Mouse (Mus musculus) lung, embryonic 16.5 days (tissue): ENCODE results near the gene Gm49387. TPM values are rescaled to one million over a fixed set of nuclear protein-coding genes. Genes with fewer than 3 reads are reported as not detected.

Source experiments
- ATAC-seq: fragments of 200-750 bp; cut with Nextera tagmentation; 2 replicates; pipeline ENCODE4 v1.8.0; 2017; ENCODE audit warnings: low read depth, mild to moderate bottlenecking, moderate library complexity
- H3K27ac ChIP-seq: fragments of 300-500 bp; sonication (generic); 2 replicates; pipeline ENCODE4 v1.5.1; 2014; ENCODE audit warnings: mild to moderate bottlenecking, control low read depth, low read length
- H3K27me3 ChIP-seq: fragments of 300-500 bp; sonication (generic); 2 replicates; pipeline ENCODE4 v1.6.1; 2014; ENCODE audit warnings: low read depth, low read length, mixed read lengths; ENCODE audit not compliant: control insufficient read depth, insufficient read depth
- H3K36me3 ChIP-seq: fragments of 300-500 bp; sonication (generic); 2 replicates; pipeline ENCODE4 v1.6.1; 2014; ENCODE audit warnings: low read length; ENCODE audit not compliant: control insufficient read depth, insufficient read depth
- H3K4me1 ChIP-seq: fragments of 300-500 bp; sonication (generic); replicated peaks from 2 replicates; pipeline ENCODE4 v1.6.1; 2014; ENCODE audit warnings: low read length, mixed read lengths; ENCODE audit not compliant: control insufficient read depth, insufficient read depth
- H3K4me2 ChIP-seq: fragments of 300-500 bp; sonication (generic); 2 replicates; pipeline ENCODE4 v1.6.1; 2014; ENCODE audit warnings: low read depth, low read length, control low read depth
- H3K4me3 ChIP-seq: fragments of 300-500 bp; sonication (generic); 2 replicates; pipeline ENCODE4 v1.5.1; 2014; ENCODE audit warnings: mild to moderate bottlenecking, low read length, control low read depth
- H3K9ac ChIP-seq: fragments of 300-500 bp; sonication (generic); 2 replicates; pipeline ENCODE4 v1.6.1; 2014; ENCODE audit warnings: low read length, control low read depth
- H3K9me3 ChIP-seq: fragments of 300-500 bp; sonication (generic); 2 replicates; pipeline ENCODE4 v1.6.1; 2016; ENCODE audit warnings: low read length; ENCODE audit not compliant: control insufficient read depth
- WGBS: fragments of 180-500 bp; shearing (Covaris S2); extraction: QIAGEN DNeasy Blood & Tissue Kit; methylation state at CpG from one replicate; pipeline ENCODE4 v1.1.7; 2014; 5-methylcytosine and 5-hydroxymethylcytosine counted together
- polyA plus RNA-seq: library from polyadenylated mRNA; unstranded; fragments of >200 nt; fragmentation: Nextera tagmentation; extraction: Ambion mirVana; gene quantifications from 2 replicates; pipeline ENCODE4 v1.2.1, GENCODE M21; 2015

Gene Gm49387
- polyA plus RNA-seq, 1 experiment from 2014 or later, result 1.6 TPM

GRCm38 (mm10) chr14:31669642-31670490, 29.2 kb upstream of the Gm49387 start:
- ATAC-seq, result peak; percentile 55
- Histone ChIP-seq H3K9me3 (no peaks in the 10 kb centered on the region), H3K27ac (peak overlapping the region; percentile 58), H3K4me1 (peaks cover 21% of the 10 kb centered on the region), H3K36me3 (peaks cover 5% of the 10 kb centered on the region), H3K27me3 (no peaks in the 10 kb centered on the region), H3K4me2 (no peak overlapping the region; the same call in 1 of the 2 replicates), H3K4me3 (no peak overlapping the region), H3K9ac (no peak overlapping the region)
- 69% methylated on average over 15 of the region's 15 CpGs for WGBS

- ATAC-seq, result peak; percentile 67
- H3K9ac ChIP-seq, result no peak overlapping the region
- no peak overlapping the region for H3K4me2 ChIP-seq
- peaks cover 28% of the 10 kb centered on the region for H3K4me1 ChIP-seq
- H3K27ac ChIP-seq, result peak overlapping the region; percentile 58
- no peak overlapping the region for H3K4me3 ChIP-seq
- peaks cover 5% of the 10 kb centered on the region for H3K36me3 ChIP-seq
- 45% methylated on average over 13 of the region's 13 CpGs for WGBS
- no peaks in the 10 kb centered on the region for H3K27me3 ChIP-seq
- no peaks in the 10 kb centered on the region for H3K9me3 ChIP-seq
Observed at GRCm38 (mm10) chr14:31669161-31669611, 28.5 kb upstream of the Gm49387 start.

DNA sequence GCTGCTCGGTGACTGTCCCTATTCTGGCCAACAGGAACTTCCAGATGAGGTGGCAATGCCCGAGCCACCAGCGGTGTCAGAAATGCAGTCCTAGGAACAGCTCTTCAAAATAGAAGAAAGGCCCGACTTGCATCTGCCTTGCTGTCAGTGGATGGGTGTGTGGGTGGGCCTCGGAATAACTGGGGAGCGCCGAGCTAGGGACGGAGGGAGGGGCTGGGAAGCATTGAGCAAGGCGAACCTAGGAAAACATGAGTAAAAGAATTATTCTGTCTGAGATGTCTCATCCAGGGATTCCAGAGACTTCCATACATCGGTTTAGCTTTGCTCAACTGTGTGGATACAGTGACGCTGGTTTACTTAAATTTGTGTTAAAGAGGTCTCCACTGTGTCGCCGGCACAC, 27.6 kb upstream of the Gm49387 start:
- no peak for ATAC-seq
- Histone ChIP-seq H3K27me3 (no peaks in the 10 kb centered on the region), H3K36me3 (peaks cover 5% of the 10 kb centered on the region), H3K4me3 (no peak overlapping the region), H3K9me3 (no peaks in the 10 kb centered on the region), H3K9ac (peak overlapping the region; percentile 19; the same call in 1 of the 2 replicates), H3K4me1 (peaks cover 37% of the 10 kb centered on the region), H3K4me2 (no peak overlapping the region), H3K27ac (peak overlapping the region; percentile 62)
- WGBS, result 83% methylated on average over 13 of the region's 13 CpGs

DNA sequence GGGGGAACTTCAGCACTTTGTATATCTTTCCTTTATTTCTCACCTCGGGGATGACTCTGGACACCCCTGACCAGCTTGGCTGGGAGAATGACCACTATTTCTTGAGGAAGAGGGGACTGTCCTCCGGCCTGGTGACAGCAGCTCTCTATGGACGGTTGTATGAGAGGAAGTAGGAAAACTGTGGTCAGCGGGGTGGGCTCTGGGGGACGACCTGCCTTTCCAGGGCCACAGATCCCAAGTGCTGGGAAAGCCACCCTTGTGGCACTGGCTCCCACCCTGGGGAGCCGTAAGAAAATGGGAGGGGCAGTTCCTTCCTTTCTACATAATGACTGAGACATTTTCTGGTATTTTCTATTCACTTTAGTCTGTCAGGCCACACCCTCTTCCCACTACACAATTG, 27.1 kb upstream of the Gm49387 start:
- H3K4me2 ChIP-seq, result no peak overlapping the region
- no peak overlapping the region for H3K9ac ChIP-seq
- ATAC-seq, result no peak
- no peak overlapping the region for H3K27ac ChIP-seq
- WGBS, result 77% methylated on average over 6 of the region's 6 CpGs
- H3K9me3 ChIP-seq, result no peaks in the 10 kb centered on the region
- H3K4me3 ChIP-seq, result no peak overlapping the region
- peaks cover 42% of the 10 kb centered on the region for H3K4me1 ChIP-seq
- peaks cover 5% of the 10 kb centered on the region for H3K36me3 ChIP-seq
- no peaks in the 10 kb centered on the region for H3K27me3 ChIP-seq

- Histone ChIP-seq H3K27me3 (no peaks in the 10 kb centered on the region), H3K27ac (no peak overlapping the region), H3K9ac (no peak overlapping the region), H3K4me1 (peaks cover 48% of the 10 kb centered on the region), H3K4me3 (no peak overlapping the region), H3K36me3 (peaks cover 5% of the 10 kb centered on the region), H3K4me2 (no peak overlapping the region), H3K9me3 (no peaks in the 10 kb centered on the region)
- no peak for ATAC-seq
- 93% methylated on average over 28 of the region's 28 CpGs for WGBS
Observed at GRCm38 (mm10) chr14:31666931-31667705, 26.4 kb upstream of the Gm49387 start.

- H3K27ac ChIP-seq, result no peak overlapping the region
- no peaks in the 10 kb centered on the region for H3K9me3 ChIP-seq
- no peak for ATAC-seq
- no peaks in the 10 kb centered on the region for H3K27me3 ChIP-seq
- no peak overlapping the region for H3K9ac ChIP-seq
- 76% methylated on average over 4 of the region's 4 CpGs for WGBS
- no peak overlapping the region for H3K4me2 ChIP-seq
- H3K4me1 ChIP-seq, result peaks cover 49% of the 10 kb centered on the region
- H3K36me3 ChIP-seq, result peaks cover 5% of the 10 kb centered on the region
- H3K4me3 ChIP-seq, result no peak overlapping the region
Observed at GRCm38 (mm10) chr14:31665566-31665940, 24.9 kb upstream of the Gm49387 start.

DNA sequence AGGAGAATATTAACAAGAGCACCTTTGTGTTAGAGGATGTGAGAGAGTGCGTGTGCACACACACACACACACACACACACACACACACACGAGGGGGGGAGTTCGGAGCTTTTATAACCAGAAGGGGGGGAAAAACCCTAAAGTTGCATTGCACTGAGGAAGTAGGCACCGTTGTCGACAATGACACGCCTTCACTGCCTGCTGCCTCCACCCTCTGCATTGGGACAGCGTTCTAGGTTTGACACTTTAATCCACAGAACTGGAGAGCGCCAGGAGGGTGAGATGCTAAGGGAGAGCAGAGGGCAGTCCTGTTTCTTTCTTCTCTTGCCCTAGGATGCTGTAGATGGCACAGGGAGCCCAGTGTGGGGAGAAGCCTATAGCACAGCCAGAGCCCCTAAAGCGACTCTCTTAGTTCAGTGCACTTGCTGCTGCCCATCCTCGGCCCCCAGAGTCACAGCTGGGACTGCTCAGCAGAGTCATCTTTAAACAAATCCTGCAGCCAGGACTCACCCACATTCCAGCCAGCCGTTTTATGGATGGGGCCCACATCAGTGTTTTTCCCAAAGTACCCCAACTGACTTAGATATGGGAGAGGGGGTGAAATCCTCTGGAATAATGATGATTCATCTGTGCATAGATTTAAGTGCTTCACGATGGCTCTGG, 24.4 kb upstream of the Gm49387 start:
- Histone ChIP-seq H3K9ac (no peak overlapping the region), H3K4me3 (no peak overlapping the region), H3K36me3 (peaks cover 5% of the 10 kb centered on the region), H3K4me1 (peaks cover 52% of the 10 kb centered on the region), H3K27ac (no peak overlapping the region), H3K27me3 (no peaks in the 10 kb centered on the region), H3K4me2 (no peak overlapping the region), H3K9me3 (no peaks in the 10 kb centered on the region)
- 46% methylated on average over 12 of the region's 12 CpGs for WGBS
- no peak for ATAC-seq

DNA sequence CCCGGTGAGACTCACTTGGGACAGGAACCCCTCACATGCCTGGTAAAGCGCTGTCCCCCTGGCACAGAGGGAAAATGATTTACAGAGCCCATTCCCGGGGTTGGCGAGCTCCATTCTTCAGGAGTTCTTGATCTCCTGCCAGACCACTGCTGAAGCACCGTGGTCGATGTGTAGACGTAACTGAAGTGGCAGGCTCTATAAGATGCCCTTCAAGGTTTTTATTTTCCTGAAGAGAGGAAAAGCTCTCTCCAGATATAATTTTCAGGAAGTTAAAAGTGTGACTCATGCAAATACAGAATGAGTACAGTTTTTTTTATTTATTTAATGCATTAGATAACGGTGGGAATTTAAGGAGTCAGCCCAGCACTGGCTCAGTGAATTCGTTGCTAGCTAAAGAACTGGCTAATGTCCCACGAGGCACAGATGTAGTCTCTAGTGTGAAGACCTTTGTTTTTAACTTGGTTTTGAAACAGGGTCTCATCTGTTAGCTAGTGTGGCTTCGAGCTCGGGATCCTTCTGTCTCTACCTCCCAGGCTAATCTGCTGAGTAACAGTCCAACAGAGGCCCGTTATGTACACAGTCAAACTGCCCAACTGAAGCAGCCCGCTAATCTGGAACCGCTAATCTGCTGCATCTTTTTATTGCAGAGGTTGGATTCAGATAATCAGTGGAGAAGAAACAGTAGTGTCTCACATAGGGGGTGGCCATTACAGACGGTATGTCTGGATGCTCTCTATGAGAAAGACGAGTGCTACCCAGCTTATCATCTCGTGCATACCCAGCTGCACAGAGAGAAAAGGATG, 23.6 kb upstream of the Gm49387 start:
- Histone ChIP-seq H3K36me3 (peaks cover 5% of the 10 kb centered on the region), H3K9ac (no peak overlapping the region), H3K4me3 (no peak overlapping the region), H3K9me3 (no peaks in the 10 kb centered on the region), H3K27ac (peak overlapping the region; percentile 50; the same call in 1 of the 2 replicates), H3K4me1 (peaks cover 57% of the 10 kb centered on the region), H3K27me3 (no peaks in the 10 kb centered on the region), H3K4me2 (no peak overlapping the region)
- WGBS, result 36% methylated on average over 18 of the region's 18 CpGs
- ATAC-seq, result 0 out of 2 replicates have a peak, but pooled peaks have one; percentile 2
